Mouse (Mus musculus): Measurements from ENCODE around the gene Syce1l. TPM values are rescaled to one million over a fixed set of nuclear protein-coding genes. Genes with fewer than 3 reads are reported as not detected.

The Syce1l gene
- total and polyA plus RNA-seq, 3 experiments, result 0.94 to 1.9 (median 1.4) TPM

Other genes with a start within 250 kb of the Syce1l start
- 12.6 and 15.2 TPM in 2 replicates for gene Mon1b, start 7.6 kb upstream of the Syce1l start, total RNA-seq (2012; rRNA removed)
- gene Mon1b, start 7.6 kb upstream of the Syce1l start, total RNA-seq (2014; rRNA removed), result 6.5 and 7.2 TPM in 2 replicates
- 14.7 and 17.1 TPM in 2 replicates for gene Mon1b, start 7.6 kb upstream of the Syce1l start, polyA plus RNA-seq (2012; ENCODE audit: insufficient read length, low read depth)
- gene Adamts18, start 205.5 kb downstream of the Syce1l start, total RNA-seq (2012; rRNA removed), result not detected in 2 replicates
- not detected in 2 replicates for gene Adamts18, start 205.5 kb downstream of the Syce1l start, total RNA-seq (2014; rRNA removed)
- not detected in 2 replicates for gene Adamts18, start 205.5 kb downstream of the Syce1l start, polyA plus RNA-seq (2012; ENCODE audit: insufficient read length, low read depth)

Data from CH12.LX (cell line).